Mouse (Mus musculus): Measurements from ENCODE around the gene Slc34a3. TPM values are rescaled to one million over a fixed set of nuclear protein-coding genes. Genes with fewer than 3 reads are reported as not detected.

Slc34a3 gene
- polyA plus RNA-seq, 1 experiment from 2014 or later: not detected

- 80% methylated on average over 8 of the region's 8 CpGs for WGBS
- H3K4me1 ChIP-seq (replicated peaks): peaks cover 35% of the 10 kb centered on the region
- peak overlapping the region; percentile 56 for H3K4me3 ChIP-seq (replicated peaks)
- H3K4me2 ChIP-seq (replicated peaks): peak overlapping the region; percentile 71
- H3K9me3 ChIP-seq: no peaks in the 10 kb centered on the region
- peaks cover 7% of the 10 kb centered on the region; the same call in 1 of the 2 replicates for H3K27me3 ChIP-seq
- peak overlapping the region; percentile 78 for H3K9ac ChIP-seq (replicated peaks)
- H3K36me3 ChIP-seq: peaks cover 35% of the 10 kb centered on the region
- ATAC-seq: no peak
- no peak overlapping the region for H3K27ac ChIP-seq
These were observed 9.2 kb upstream of the Slc34a3 start for GRCm38 (mm10) chr2:25243342-25243741.

GRCm38 (mm10) chr2:25242101-25242506, 7.9 kb upstream of the Slc34a3 start, which contains the start of the genes Rnf208 and Cysrt1:
TSS of gene Rnf208 (plus strand) at chr2:25242255.
TSS of gene Cysrt1 (minus strand) at chr2:25242452.
- peak within 1 kb of the TSS; percentile 56 for H3K4me3 ChIP-seq (replicated peaks)
- peaks cover 23% of the 10 kb centered on the region for H3K36me3 ChIP-seq
- peak; percentile 47 for ATAC-seq
- peak within 1 kb of the TSS; percentile 54 for H3K27ac ChIP-seq
- peak within 1 kb of the TSS; percentile 78 for H3K9ac ChIP-seq (replicated peaks)
- H3K4me1 ChIP-seq (replicated peaks): peaks cover 35% of the 10 kb centered on the region
- H3K27me3 ChIP-seq: peaks cover 18% of the 10 kb centered on the region
- H3K9me3 ChIP-seq: no peaks in the 10 kb centered on the region
- peak within 1 kb of the TSS; percentile 71 for H3K4me2 ChIP-seq (replicated peaks)
- WGBS: 0% methylated on average over 31 of the region's 59 CpGs

GRCm38 (mm10) chr2:25241438-25241775, 7.2 kb upstream of the Slc34a3 start:
- Histone ChIP-seq H3K36me3 (peaks cover 19% of the 10 kb centered on the region), H3K9ac (replicated peaks) (peak overlapping the region; percentile 78), H3K4me1 (replicated peaks) (peaks cover 35% of the 10 kb centered on the region), H3K9me3 (no peaks in the 10 kb centered on the region), H3K27ac (peak overlapping the region; percentile 54), H3K27me3 (peaks cover 21% of the 10 kb centered on the region), H3K4me2 (replicated peaks) (peak overlapping the region; percentile 71), H3K4me3 (replicated peaks) (peak overlapping the region; percentile 56)
- peak; percentile 43 for ATAC-seq
- 19% methylated on average over 6 of the region's 6 CpGs for WGBS

- Histone ChIP-seq H3K4me3 (replicated peaks) (peak overlapping the region; percentile 56), H3K27ac (peak overlapping the region; percentile 54), H3K9me3 (no peaks in the 10 kb centered on the region), H3K4me1 (replicated peaks) (peaks cover 35% of the 10 kb centered on the region), H3K9ac (replicated peaks) (peak overlapping the region; percentile 78), H3K36me3 (peaks cover 14% of the 10 kb centered on the region), H3K4me2 (replicated peaks) (peak overlapping the region; percentile 71), H3K27me3 (peaks cover 26% of the 10 kb centered on the region)
- WGBS: 1% methylated on average over 29 of the region's 29 CpGs
- peak; percentile 78 for ATAC-seq
These were observed 6.7 kb upstream of the Slc34a3 start for GRCm38 (mm10) chr2:25240723-25241437.

- Histone ChIP-seq H3K27ac (no peak overlapping the region; the same call in 1 of the 2 replicates), H3K4me3 (replicated peaks) (peak overlapping the region; percentile 56), H3K9me3 (no peaks in the 10 kb centered on the region), H3K36me3 (peaks cover 8% of the 10 kb centered on the region), H3K4me1 (replicated peaks) (peaks cover 35% of the 10 kb centered on the region), H3K4me2 (replicated peaks) (peak overlapping the region; percentile 71), H3K27me3 (peaks cover 26% of the 10 kb centered on the region), H3K9ac (replicated peaks) (no peak overlapping the region; the same call in 1 of the 2 replicates)
- WGBS: 47% methylated on average over 8 of the region's 8 CpGs
- ATAC-seq: peak; percentile 8
These were observed 6.1 kb upstream of the Slc34a3 start for GRCm38 (mm10) chr2:25240310-25240709.

GRCm38 (mm10) chr2:25239766-25240165, 5.6 kb upstream of the Slc34a3 start:
- H3K9me3 ChIP-seq: no peaks in the 10 kb centered on the region
- no peak overlapping the region for H3K27ac ChIP-seq
- H3K4me3 ChIP-seq (replicated peaks): no peak overlapping the region
- ATAC-seq: no peak
- peaks cover 3% of the 10 kb centered on the region; the same call in 1 of the 2 replicates for H3K36me3 ChIP-seq
- peaks cover 35% of the 10 kb centered on the region for H3K4me1 ChIP-seq (replicated peaks)
- WGBS: 98% methylated on average over 3 of the region's 3 CpGs
- no peak overlapping the region for H3K4me2 ChIP-seq (replicated peaks)
- no peak overlapping the region for H3K9ac ChIP-seq (replicated peaks)
- peaks cover 26% of the 10 kb centered on the region for H3K27me3 ChIP-seq

GRCm38 (mm10) chr2:25238106-25238505, 3.9 kb upstream of the Slc34a3 start:
- Histone ChIP-seq H3K4me3 (replicated peaks) (no peak overlapping the region), H3K9me3 (no peaks in the 10 kb centered on the region), H3K27ac (no peak overlapping the region), H3K9ac (replicated peaks) (no peak overlapping the region), H3K36me3 (no peaks in the 10 kb centered on the region), H3K4me2 (replicated peaks) (no peak overlapping the region), H3K27me3 (peaks cover 30% of the 10 kb centered on the region), H3K4me1 (replicated peaks) (peaks cover 27% of the 10 kb centered on the region)
- no peak for ATAC-seq

GRCm38 (mm10) chr2:25237522-25237921, 3.4 kb upstream of the Slc34a3 start:
- Histone ChIP-seq H3K9ac (replicated peaks) (no peak overlapping the region), H3K4me1 (replicated peaks) (peaks cover 21% of the 10 kb centered on the region), H3K4me2 (replicated peaks) (no peak overlapping the region), H3K9me3 (no peaks in the 10 kb centered on the region), H3K27ac (no peak overlapping the region), H3K36me3 (no peaks in the 10 kb centered on the region), H3K27me3 (peaks cover 32% of the 10 kb centered on the region), H3K4me3 (replicated peaks) (no peak overlapping the region)
- no peak for ATAC-seq
- 70% methylated on average over 4 of the region's 4 CpGs for WGBS

GRCm38 (mm10) chr2:25236614-25237013, 2.5 kb upstream of the Slc34a3 start, which contains the start of gene Rnf224:
TSS of gene Rnf224 (minus strand) at chr2:25236787.
- no peak within 1 kb of the TSS for H3K9ac ChIP-seq (replicated peaks)
- no peak within 1 kb of the TSS for H3K4me2 ChIP-seq (replicated peaks)
- peaks cover 31% of the 10 kb centered on the region for H3K27me3 ChIP-seq
- 44% methylated on average over 8 of the region's 8 CpGs for WGBS
- no peak within 1 kb of the TSS for H3K27ac ChIP-seq
- no peak within 1 kb of the TSS for H3K4me3 ChIP-seq (replicated peaks)
- peaks cover 12% of the 10 kb centered on the region for H3K4me1 ChIP-seq (replicated peaks)
- no peak for ATAC-seq
- no peaks in the 10 kb centered on the region for H3K9me3 ChIP-seq
- H3K36me3 ChIP-seq: no peaks in the 10 kb centered on the region

GRCm38 (mm10) chr2:25234551-25235220, 522 bp upstream of the Slc34a3 start:
- Histone ChIP-seq H3K4me3 (replicated peaks) (no peak overlapping the region), H3K27ac (no peak overlapping the region), H3K4me1 (replicated peaks) (no peaks in the 10 kb centered on the region), H3K9ac (replicated peaks) (no peak overlapping the region), H3K36me3 (no peaks in the 10 kb centered on the region), H3K27me3 (peaks cover 27% of the 10 kb centered on the region), H3K4me2 (replicated peaks) (no peak overlapping the region), H3K9me3 (no peaks in the 10 kb centered on the region)
- no peak for ATAC-seq
- WGBS: 75% methylated on average over 5 of the region's 5 CpGs

- Histone ChIP-seq H3K36me3 (no peaks in the 10 kb centered on the region), H3K9me3 (no peaks in the 10 kb centered on the region), H3K27ac (no peak overlapping the region), H3K4me3 (replicated peaks) (no peak overlapping the region), H3K27me3 (peaks cover 26% of the 10 kb centered on the region), H3K4me1 (replicated peaks) (peaks cover 7% of the 10 kb centered on the region; the same call in 1 of the 2 replicates), H3K4me2 (replicated peaks) (no peak overlapping the region), H3K9ac (replicated peaks) (no peak overlapping the region; the same call in 1 of the 2 replicates)
- 84% methylated on average over 4 of the region's 4 CpGs for WGBS
- ATAC-seq: no peak
These were observed 743 bp downstream of the Slc34a3 start for GRCm38 (mm10) chr2:25233421-25233820.

- Histone ChIP-seq H3K27ac (no peak overlapping the region), H3K4me3 (replicated peaks) (no peak overlapping the region)
- ATAC-seq: no peak
These were observed 3.1 kb downstream of the Slc34a3 start for GRCm38 (mm10) chr2:25231038-25231437.

More at GRCm38 (mm10) chr2:25231038-25231437, 3.1 kb downstream of the Slc34a3 start:
- peaks cover 7% of the 10 kb centered on the region; the same call in 1 of the 2 replicates for H3K27me3 ChIP-seq
- no peaks in the 10 kb centered on the region for H3K9me3 ChIP-seq
- peaks cover 7% of the 10 kb centered on the region; the same call in 1 of the 2 replicates for H3K4me1 ChIP-seq (replicated peaks)
- no peaks in the 10 kb centered on the region for H3K36me3 ChIP-seq
- H3K4me2 ChIP-seq (replicated peaks): no peak overlapping the region
- H3K9ac ChIP-seq (replicated peaks): no peak overlapping the region; the same call in 1 of the 2 replicates
- WGBS: 50% methylated on average over 12 of the region's 12 CpGs

Measured in midbrain, embryonic 13.5 days (tissue).